8 mouse cellular contexts compared by ENCODE assay signal in the genomic region with DNA sequence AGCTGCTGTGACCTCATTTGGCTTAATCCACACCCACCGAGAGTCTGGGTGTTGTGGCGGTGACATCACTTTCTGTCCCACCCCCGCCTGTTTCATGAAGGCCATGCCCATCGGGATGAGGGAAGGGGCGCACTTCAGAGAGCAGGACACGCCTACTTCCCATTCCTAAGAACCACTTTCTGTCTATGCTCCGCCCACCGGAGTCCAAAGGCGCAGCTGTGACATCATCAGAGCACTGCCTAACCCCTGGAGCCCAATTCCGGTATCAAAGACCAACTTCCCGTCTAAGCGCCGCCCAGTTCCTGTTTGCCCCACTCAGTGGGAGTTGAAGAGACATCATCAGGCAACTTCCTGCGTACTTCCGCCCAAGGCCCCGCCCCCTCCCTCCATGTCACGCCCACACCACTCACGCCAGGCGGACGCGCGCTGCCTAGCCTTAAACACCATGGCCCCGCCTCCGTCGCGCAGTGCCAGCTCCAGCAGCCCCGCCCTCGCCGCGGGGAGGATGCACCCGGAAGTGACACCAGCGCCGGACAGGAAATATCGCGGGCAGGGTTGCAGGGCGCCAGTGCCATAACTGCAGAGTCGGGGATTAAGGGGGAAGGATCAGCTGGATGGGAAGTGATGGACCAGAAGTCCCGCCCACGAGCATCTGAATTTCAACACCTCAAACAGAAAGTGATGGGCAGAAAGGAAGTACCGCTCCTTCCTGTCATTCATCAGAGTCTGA. TPM values are rescaled to one million over a fixed set of nuclear protein-coding genes. Genes with fewer than 3 reads are reported as not detected.
DNase-seq lines count a peak whose midpoint lies in the region; ATAC-seq and TF ChIP-seq lines count a peak whose summit lies in the region.

No protein-coding gene starts in this region.

- no peaks in the 10 kb centered on the region for H3K4me1 ChIP-seq in forebrain, embryonic 12.5 days
- no peaks in the 10 kb centered on the region for H3K4me1 ChIP-seq in hindbrain, embryonic 12.5 days
- H3K4me1 ChIP-seq in limb, embryonic 11.5 days (ENCODE audit: control insufficient read depth, insufficient read depth, low read length) = no peaks in the 10 kb centered on the region
- H3K4me1 ChIP-seq in midbrain, postnatal 0 days (ENCODE audit: insufficient read depth, low read length) = no peaks in the 10 kb centered on the region

- no peak for TF ChIP-seq CTCF in gastrocnemius, adult 2 months (IDR thresholded peaks at IDR 0.05)
- TF ChIP-seq CTCF in midbrain, postnatal 0 days (IDR thresholded peaks at IDR 0.05) = 0 out of 2 replicates have a peak, but pooled peaks have one; percentile 7

- H3K9me3 ChIP-seq in forebrain, embryonic 12.5 days = peaks cover 60% of the 10 kb centered on the region
- peaks cover 51% of the 10 kb centered on the region for H3K9me3 ChIP-seq in hindbrain, embryonic 12.5 days (replicated peaks)
- peaks cover 19% of the 10 kb centered on the region for H3K9me3 ChIP-seq in limb, embryonic 11.5 days (ENCODE audit: control insufficient read depth, low read length)
- peaks cover 31% of the 10 kb centered on the region for H3K9me3 ChIP-seq in midbrain, postnatal 0 days (ENCODE audit: low read length)

- H3K9ac ChIP-seq in forebrain, embryonic 12.5 days = no peak overlapping the region
- H3K9ac ChIP-seq in hindbrain, embryonic 12.5 days = no peak overlapping the region
- no peak overlapping the region for H3K9ac ChIP-seq in limb, embryonic 11.5 days (ENCODE audit: low read length)
- H3K9ac ChIP-seq in midbrain, postnatal 0 days (replicated peaks; ENCODE audit: low read length, poor library complexity, severe bottlenecking) = no peak overlapping the region

- peak overlapping the region; percentile 92 for H3K27ac ChIP-seq in gastrocnemius, adult 2 months
- H3K27ac ChIP-seq in forebrain, embryonic 12.5 days = peak overlapping the region; percentile 89
- H3K27ac ChIP-seq in hindbrain, embryonic 12.5 days = peak overlapping the region; percentile 94
- peak overlapping the region; percentile 78; the same call in 1 of the 2 replicates for H3K27ac ChIP-seq in limb, embryonic 11.5 days (replicated peaks; ENCODE audit: low read depth, low read length)
- peak overlapping the region; percentile 95 for H3K27ac ChIP-seq in midbrain, postnatal 0 days (ENCODE audit: low read depth, low read length)

- H3K4me2 ChIP-seq in forebrain, embryonic 12.5 days = peak overlapping the region; percentile 49
- peak overlapping the region; percentile 52 for H3K4me2 ChIP-seq in hindbrain, embryonic 12.5 days (replicated peaks)
- peak overlapping the region; percentile 31 for H3K4me2 ChIP-seq in limb, embryonic 11.5 days (ENCODE audit: low read depth, severe bottlenecking)
- peak overlapping the region; percentile 51 for H3K4me2 ChIP-seq in midbrain, postnatal 0 days (ENCODE audit: low read depth, low read length, poor library complexity, severe bottlenecking)

- peaks cover 17% of the 10 kb centered on the region for H3K36me3 ChIP-seq in forebrain, embryonic 12.5 days (replicated peaks)
- peaks cover 38% of the 10 kb centered on the region for H3K36me3 ChIP-seq in hindbrain, embryonic 12.5 days
- H3K36me3 ChIP-seq in limb, embryonic 11.5 days (ENCODE audit: control insufficient read depth, insufficient read depth, low read length) = peaks cover 5% of the 10 kb centered on the region; the same call in 1 of the 2 replicates
- H3K36me3 ChIP-seq in midbrain, postnatal 0 days (ENCODE audit: insufficient read depth, low read length) = no peaks in the 10 kb centered on the region
- H3K36me3 ChIP-seq in splenic B cell, adult 2 months (ENCODE audit: control insufficient read depth, insufficient read depth, low read length, poor library complexity, severe bottlenecking) = peaks cover 9% of the 10 kb centered on the region

- intact Hi-C loops in gastrocnemius, adult 2 months (cut with DNase I) = loop anchor here (10.0 kb wide), 1 partner anchor 548 kb away; the partner anchor contains the start of gene Gtpbp6

- H3K27me3 ChIP-seq in forebrain, embryonic 12.5 days = no peaks in the 10 kb centered on the region
- H3K27me3 ChIP-seq in hindbrain, embryonic 12.5 days = no peaks in the 10 kb centered on the region
- H3K27me3 ChIP-seq in limb, embryonic 11.5 days (ENCODE audit: control insufficient read depth, insufficient read depth, low read length) = no peaks in the 10 kb centered on the region
- H3K27me3 ChIP-seq in midbrain, postnatal 0 days (ENCODE audit: insufficient read depth, low read length) = no peaks in the 10 kb centered on the region
- no peaks in the 10 kb centered on the region for H3K27me3 ChIP-seq in splenic B cell, adult 2 months (ENCODE audit: control insufficient read depth, insufficient read depth, low read length, poor library complexity, severe bottlenecking)

- peak; percentile 89 for DNase-seq in gastrocnemius, adult 2 months
- no peak for DNase-seq in gastrocnemius, adult 18-20 months (ENCODE audit: low spot score)
- peak; percentile 38 for DNase-seq in c-Kit-positive CD71-positive TER-119-positive erythroid progenitor cells, embryonic 14.5 days (ENCODE audit: low spot score)
- peak; percentile 92 for DNase-seq in limb, embryonic 11.5 days (ENCODE audit: low spot score)
- no peak for DNase-seq in midbrain, postnatal 0 days (ENCODE audit: low spot score)
- DNase-seq in splenic B cell, adult 2 months (ENCODE audit: low read depth, low spot score) = peak; percentile 97

- peak; percentile 60 for ATAC-seq in forebrain, embryonic 12.5 days (ENCODE audit: low FRiP score)
- peak; percentile 56 for ATAC-seq in hindbrain, embryonic 12.5 days (ENCODE audit: low FRiP score)
- peak; percentile 61 for ATAC-seq in limb, embryonic 11.5 days (ENCODE audit: insufficient number of reproducible peaks, low FRiP score, low TSS enrichment, low read depth)
- peak; percentile 75 for ATAC-seq in midbrain, postnatal 0 days (ENCODE audit: low FRiP score)

- WGBS in forebrain, embryonic 12.5 days = 7% methylated on average over 40 of the region's 40 CpGs
- 8% methylated on average over 39 of the region's 40 CpGs for WGBS in hindbrain, embryonic 12.5 days
- 8% methylated on average over 40 of the region's 40 CpGs for WGBS in limb, embryonic 11.5 days
- WGBS in midbrain, postnatal 0 days = 9% methylated on average over 40 of the region's 40 CpGs

- peak overlapping the region; percentile 90 for H3K4me3 ChIP-seq in gastrocnemius, adult 2 months
- H3K4me3 ChIP-seq in forebrain, embryonic 12.5 days (replicated peaks) = peak overlapping the region; percentile 65
- H3K4me3 ChIP-seq in hindbrain, embryonic 12.5 days = peak overlapping the region; percentile 63
- H3K4me3 ChIP-seq in limb, embryonic 11.5 days (ENCODE audit: low read depth, low read length) = peak overlapping the region; percentile 53
- H3K4me3 ChIP-seq in midbrain, postnatal 0 days (ENCODE audit: low read depth, low read length) = peak overlapping the region; percentile 58

RNA-seq across cellular contexts. Expression of gene Crlf2, which starts 2.0 kb away (rescaled TPM):
- 1 to 10 TPM; 2.0 to 3.4 TPM for total RNA-seq in gastrocnemius, adult 2 months (2021)
- 1 to 10 TPM; 1.8 to 2.7 TPM for total RNA-seq in gastrocnemius, adult 18-20 months (2021)
- polyA plus RNA-seq in forebrain, embryonic 12.5 days (2016; fragmentation: Nextera tagmentation; extraction: Ambion mirVana) = 4.5 and 5.3 TPM in 2 replicates
- polyA plus RNA-seq in hindbrain, embryonic 12.5 days (2016; fragmentation: Nextera tagmentation; extraction: Ambion mirVana) = 8.8 and 9.0 TPM in 2 replicates
- polyA plus RNA-seq in limb, embryonic 11.5 days (2014; fragmentation: Nextera tagmentation; extraction: Ambion mirVana) = 3.0 and 4.7 TPM in 2 replicates
- 23.4 and 44.4 TPM in 2 replicates for total RNA-seq in midbrain, postnatal 0 days (2014; rRNA removed)
- 29.2 and 30.9 TPM in 2 replicates for polyA plus RNA-seq in midbrain, postnatal 0 days (2015; fragmentation: Nextera tagmentation; extraction: Ambion mirVana)

Comparison
In these comparisons a context has a peak if more than half of its experiments do, and no peak if none do; other contexts are left out.
1. DNase-seq: peak in gastrocnemius, adult 2 months (single experiment), c-Kit-positive CD71-positive TER-119-positive erythroid progenitor cells, embryonic 14.5 days (single experiment), limb, embryonic 11.5 days (single experiment) and splenic B cell, adult 2 months (single experiment); none in gastrocnemius, adult 18-20 months (single experiment) and midbrain, postnatal 0 days (single experiment).
2. Peak in every context shown above with its lines, with median percentiles within 50 percentile points of each other: H3K27ac ChIP-seq, H3K4me3 ChIP-seq, ATAC-seq and H3K4me2 ChIP-seq.